Mouse (Mus musculus): ENCODE data around the gene Cox7a1.
A peak's percentile ranks its signal among the peaks of the same experiment; 100 is the strongest.
"Not testable (repeated sequence)": the region's sequence is repeated elsewhere in the genome, so short reads cannot be mapped to it uniquely, and the experiment has no call there.

The Cox7a1 gene

DNA sequence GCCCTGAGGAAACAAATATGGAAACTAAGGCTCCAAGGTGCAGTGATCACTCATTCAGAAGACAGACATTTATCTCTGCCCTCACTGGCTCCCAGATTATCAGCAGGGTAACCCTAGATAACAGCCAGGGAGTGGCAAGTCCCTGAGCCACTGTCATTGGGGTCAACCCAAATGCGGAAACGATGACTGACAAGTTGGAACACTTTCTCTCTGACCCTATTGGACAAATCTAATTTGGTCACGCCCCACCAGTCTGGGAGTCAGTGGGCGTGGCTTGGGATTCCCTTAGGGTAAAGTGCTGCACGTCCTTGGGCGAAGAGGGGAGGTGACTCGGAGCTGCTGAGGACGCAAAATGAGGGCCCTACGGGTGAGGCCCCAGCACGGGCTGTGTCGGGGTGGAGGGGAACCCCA lies at the start of gene Cox7a1:
Gene Cox7a1 (plus strand): TSS at position 266 of the 411 bp plus-strand sequence.
- peak; percentile 92 to 94 for DNase-seq

DNA sequence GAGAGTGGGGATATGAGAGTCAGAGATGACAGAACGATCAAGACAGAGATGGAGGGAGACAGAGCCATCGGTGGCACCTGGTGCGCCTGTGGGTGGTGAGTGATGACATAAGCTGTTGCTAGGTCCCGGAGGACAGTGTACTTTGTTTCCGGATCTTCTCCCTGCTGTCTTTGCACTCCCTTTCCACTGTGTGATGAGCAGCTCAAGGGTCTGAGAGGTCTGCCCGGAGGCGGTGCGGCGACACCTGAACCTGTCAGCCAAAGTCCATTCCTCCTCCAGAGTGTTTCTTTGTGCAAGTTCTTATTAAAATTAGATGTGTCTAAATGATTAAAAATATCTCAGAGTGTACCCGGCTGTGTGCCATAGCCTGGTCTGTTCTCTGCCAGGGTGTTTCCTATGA lies 47.1 kb upstream of the Cox7a1 start:
- peak; percentile 18 to 41 for DNase-seq

DNA sequence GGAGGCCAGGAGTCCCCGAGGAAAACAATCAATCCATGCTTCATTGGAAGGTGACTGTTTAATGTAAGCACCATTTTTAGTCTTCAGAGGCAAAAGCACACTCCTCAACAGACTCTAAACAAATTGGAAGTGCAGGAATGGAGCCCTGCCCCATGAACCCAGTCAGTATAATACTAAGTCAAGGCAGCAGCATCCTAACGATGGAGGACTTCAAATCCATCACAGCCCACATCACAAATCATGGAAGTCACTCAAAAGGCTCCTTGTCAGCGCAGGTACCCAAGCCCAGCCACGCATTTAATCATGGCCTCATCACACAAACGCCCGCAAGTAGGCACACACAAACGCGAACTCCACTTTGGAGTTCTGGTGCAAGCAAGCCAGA lies 40.8 kb upstream of the Cox7a1 start:
- DNase-seq = no peak

- DNase-seq = peak; percentile 35 to 68
Observed at GRCm38 (mm10) chr7:30143555-30144209, 40.3 kb upstream of the Cox7a1 start.

- peak; percentile 27 to 54 for DNase-seq
Observed at GRCm38 (mm10) chr7:30147011-30147410, 36.9 kb upstream of the Cox7a1 start.

- DNase-seq = no peak
Observed at GRCm38 (mm10) chr7:30154040-30154439, 29.9 kb upstream of the Cox7a1 start.

- no peak for DNase-seq
Observed at GRCm38 (mm10) chr7:30155507-30155906, 28.4 kb upstream of the Cox7a1 start.

- DNase-seq = no peak
Observed at GRCm38 (mm10) chr7:30163113-30163512, 20.8 kb upstream of the Cox7a1 start.

- DNase-seq = no peak
Observed at GRCm38 (mm10) chr7:30164745-30165144, 19.2 kb upstream of the Cox7a1 start.

- no peak for DNase-seq
Observed at GRCm38 (mm10) chr7:30168914-30169582, 14.9 kb upstream of the Cox7a1 start.

DNA sequence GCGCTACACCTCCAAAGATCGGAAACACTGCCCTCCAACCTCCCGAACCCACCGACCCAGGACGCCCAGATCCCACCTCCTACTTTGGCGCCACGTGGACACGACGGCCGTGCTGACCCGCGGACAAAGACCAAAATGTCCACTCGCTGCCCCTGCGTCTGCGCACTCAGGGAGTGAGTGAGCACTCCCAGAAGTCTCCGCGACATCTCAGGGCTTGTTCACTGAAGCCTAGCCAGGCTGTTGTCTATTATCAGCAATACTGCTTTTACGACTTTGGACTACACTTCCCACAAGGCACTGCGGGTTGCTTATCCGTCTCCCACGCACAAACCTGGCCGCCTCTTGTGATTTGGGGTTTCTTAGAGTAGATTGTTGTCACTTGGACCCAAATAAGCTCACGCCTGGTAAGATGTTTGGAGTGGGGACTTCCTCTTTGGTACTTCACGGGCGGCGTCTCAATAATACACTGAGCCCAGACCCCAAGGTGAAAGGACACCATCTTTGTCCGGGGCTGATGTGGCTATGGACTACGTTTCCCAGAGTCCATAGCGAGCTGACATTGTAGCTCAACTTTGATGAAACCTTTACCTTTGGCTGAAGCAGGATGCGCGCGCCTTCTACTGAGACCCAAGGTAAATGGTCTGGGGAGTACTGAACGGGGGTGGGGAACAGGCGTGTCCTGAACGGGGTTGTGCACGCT lies 14.2 kb upstream of the Cox7a1 start, which contains the start of gene Zfp146:
Gene Zfp146 (minus strand): TSS at position 168 of the 700 bp plus-strand sequence.
- peak; percentile 96 to 97 for DNase-seq

DNA sequence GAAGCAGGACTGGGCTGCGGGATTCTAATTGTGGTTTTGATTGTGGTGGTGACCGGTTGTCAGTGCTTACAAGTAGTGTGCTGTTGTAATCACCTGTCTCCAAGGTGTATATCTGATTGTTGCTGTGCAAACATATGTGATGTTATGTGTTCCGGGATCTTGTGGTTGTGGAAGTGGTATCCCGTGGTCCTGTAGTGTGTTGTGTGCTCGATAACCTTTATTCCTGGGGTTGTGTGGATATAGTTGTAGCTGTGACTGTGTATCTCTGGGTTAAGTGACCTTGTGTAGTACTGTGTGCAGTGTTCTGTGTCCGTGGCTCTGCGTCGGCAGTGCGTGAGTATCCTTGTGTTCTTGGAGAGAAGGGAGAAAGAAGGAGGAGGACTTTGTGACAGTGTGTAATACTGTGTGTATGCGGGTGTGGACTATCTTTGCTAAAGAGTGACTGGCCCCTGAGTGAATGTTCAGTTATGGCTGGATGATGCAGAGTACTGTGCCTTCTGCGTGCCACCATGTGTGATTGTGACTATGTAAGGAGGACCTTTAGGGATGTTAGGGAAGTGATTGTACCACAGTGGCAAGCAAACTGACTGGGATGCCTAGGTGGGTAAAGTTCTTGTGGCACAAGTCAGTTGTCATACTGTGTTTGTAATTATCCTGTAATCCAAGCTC lies 13.5 kb upstream of the Cox7a1 start:
- DNase-seq = no peak

DNA sequence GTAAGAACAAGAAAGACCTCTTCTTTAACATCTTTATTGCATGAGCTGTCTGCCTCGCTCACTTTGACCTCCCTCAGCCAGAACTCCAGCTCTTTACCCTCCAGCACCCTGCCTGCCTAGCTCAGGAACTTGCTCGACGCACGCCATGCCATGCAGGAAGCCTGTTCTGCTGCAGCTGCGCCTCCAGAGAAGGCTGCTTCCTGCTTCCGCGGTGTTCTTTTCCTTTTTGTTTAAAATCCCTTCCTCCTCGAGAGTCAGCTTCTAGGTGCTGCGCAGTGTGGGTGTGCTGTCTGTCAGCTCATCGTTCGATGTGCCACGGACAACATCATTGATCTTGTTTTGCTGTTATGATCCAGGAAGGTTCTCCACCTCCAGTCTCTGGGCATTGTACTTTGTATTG lies 7.5 kb upstream of the Cox7a1 start:
- no peak for DNase-seq

GRCm38 (mm10) chr7:30178256-30178655 lies 5.7 kb upstream of the Cox7a1 start:
- no peak for DNase-seq

GRCm38 (mm10) chr7:30181308-30181707 lies 2.6 kb upstream of the Cox7a1 start:
- DNase-seq = peak; percentile 72 to 85

DNA sequence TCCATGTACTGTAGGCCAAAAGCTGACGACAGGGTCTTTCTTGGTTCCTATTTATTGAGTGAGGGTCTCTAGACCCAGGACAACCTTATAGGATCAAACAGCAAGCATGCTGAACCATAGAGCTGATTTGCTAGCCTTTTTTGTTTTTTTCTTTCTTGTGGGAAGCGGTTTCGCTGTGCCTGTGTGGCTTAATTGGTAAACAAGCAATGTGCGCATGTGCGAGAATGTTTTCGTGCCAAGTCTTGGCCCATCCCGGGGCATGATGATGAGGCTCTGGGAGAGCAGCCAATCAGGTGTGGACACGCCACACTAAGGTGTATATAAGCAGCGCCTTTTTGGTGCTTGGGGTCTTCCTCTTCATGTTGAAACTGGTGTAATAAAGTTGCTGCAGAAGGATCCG lies 2.0 kb upstream of the Cox7a1 start:
- not testable (repeated sequence) for DNase-seq

DNA sequence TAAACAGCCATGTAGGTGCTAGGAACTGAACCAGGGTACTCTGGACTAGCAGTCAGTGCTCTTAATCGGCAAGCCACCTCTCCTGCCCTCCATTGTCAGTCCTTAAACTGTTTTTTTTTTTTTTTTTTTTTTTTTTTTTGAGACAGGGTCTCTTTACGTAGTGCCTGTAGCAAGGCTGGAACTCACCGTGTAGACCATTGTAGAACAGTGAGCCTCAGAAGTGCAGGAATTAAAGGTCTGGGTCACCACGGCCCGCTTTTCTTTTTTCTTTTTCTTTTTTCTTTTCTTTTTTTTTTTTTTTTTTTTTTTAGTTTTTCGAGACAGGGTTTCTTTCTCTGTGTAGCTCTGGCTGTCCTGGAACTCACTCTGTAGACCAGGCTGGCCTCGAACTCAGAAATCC lies 755 bp upstream of the Cox7a1 start:
- not testable (repeated sequence) for DNase-seq

DNA sequence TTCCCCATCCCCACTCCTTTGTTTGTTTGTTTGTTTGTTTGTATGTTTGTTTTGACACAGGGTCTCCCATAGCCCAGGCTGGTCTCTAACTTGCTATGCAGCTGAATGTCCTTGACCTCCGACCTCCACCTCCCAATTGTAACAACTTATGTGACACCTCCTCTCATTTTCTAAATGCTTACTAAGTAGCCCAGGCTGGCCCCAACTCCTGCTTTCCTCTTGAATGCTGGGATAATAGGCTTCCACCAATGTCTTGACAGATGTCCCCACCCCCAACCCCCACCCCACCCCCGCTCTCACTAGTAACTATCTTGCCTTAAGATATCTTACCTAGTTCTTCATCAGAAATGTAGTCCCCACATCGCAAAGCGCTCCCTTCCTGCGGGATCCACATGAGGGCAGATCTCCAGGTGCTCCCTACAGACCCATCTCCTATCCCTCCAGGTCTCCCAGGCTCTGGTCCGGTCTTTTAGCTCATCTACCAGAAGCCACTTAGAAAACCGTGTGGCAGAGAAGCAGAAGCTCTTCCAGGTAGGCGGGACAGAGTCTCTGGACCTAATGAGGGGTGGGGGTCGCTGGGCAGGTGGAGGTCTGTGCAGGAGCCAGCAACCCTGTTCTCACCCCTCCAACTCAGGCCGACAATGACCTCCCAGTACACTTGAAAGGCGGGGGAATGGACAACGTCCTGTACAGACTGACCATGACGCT lies 851 bp downstream of the Cox7a1 start:
- no peak for DNase-seq

GRCm38 (mm10) chr7:30188344-30189115 lies 4.6 kb downstream of the Cox7a1 start:
- DNase-seq = no peak

DNA sequence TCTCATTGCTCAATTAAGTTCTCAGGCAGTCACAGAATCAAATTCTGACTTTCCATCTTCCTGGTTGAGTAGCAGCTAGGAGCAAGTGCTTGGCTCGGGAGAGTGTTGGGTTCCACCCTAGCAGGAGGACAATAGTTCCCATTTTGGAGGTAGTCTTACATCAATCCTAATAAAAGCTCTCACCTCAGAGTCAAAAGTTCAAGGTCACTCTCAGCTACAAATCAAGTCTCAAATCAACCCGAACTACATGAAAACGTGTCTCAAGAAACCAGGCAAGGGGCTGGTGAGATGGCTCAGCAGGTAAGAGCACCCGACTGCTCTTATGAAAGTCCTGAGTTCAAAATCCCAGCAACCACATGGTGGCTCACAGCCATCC lies 5.2 kb downstream of the Cox7a1 start:
- no peak for DNase-seq

- no peak for DNase-seq
Observed at GRCm38 (mm10) chr7:30192088-30192487, 8.1 kb downstream of the Cox7a1 start.

- DNase-seq = no peak
Observed at GRCm38 (mm10) chr7:30193013-30193412, 9.1 kb downstream of the Cox7a1 start.
